Mouse (Mus musculus): Measurements from ENCODE around the gene Ltbr. TPM values are rescaled to one million over a fixed set of nuclear protein-coding genes. Genes with fewer than 3 reads are reported as not detected.
"Not testable (repeated sequence)": the region's sequence is repeated elsewhere in the genome, so short reads cannot be mapped to it uniquely, and the experiment has no call there.

Gene Ltbr
- total RNA-seq, 2 experiments from 2014 or later: 28.8 to 31.3 TPM

DNA sequence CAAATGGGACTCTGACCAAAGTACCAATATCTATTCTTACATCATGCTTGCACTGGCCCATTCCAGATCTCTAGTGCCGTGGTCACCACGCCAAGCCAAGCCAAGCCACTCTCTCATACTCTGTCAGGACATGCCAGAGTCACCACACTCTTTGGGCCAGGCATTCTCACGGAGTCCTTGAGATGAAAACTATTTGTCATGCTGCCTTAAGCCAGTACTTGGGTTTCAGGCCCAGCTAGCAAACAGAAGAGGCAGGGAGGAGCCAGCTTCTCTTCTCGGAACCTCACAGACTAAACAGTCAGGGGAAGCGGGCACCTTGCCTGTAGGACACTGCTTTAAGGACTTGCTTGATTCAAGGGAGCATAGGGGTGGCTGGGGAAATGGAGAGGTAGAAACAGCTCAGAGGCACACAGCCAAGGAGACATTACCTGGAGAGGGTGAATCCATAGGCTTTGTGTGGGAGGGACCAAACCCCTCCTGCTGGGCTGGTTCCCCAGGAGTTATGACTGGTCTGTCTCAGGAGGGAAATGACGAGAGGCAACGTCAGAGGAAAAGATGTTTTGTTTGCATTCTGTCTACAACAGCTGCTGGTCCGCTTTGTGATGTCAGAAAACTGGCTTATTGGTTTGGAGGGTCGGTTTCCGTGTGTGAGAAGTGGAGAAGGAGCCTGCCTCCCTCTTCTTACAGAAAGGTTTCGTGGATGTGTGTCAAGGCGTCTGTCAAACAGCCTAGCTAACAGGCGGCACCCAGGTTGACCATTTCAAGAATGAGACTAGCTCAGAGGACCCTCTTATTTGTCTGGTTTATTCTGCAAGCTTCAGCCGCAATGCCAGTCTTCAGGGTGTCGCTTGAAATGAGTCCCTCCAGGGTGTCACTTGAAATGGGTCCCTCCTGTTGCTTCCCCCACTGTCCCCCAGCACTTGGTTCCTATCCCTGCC, 5.6 kb upstream of the Ltbr start:
- intact Hi-C loops (cut with DNase I): no loop called here

DNA sequence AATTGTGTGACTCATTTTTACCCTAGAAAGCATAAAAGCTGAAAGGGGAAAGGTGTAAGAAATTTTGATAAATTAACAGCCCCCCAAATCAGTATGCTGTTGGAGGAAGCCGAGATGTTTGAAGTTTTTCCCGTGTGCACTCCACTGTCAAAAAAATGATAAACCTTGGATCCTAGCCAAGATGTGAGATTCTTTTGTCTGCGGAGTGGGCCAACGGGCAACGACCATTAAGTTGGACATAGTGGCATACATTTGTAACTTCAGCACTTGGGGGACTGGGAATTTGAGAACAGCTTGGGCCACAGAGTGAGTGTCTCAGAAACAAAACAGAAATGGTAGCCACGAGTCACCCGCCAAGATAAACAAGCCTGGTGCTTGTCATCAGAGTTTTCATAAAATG, 3.4 kb upstream of the Ltbr start:
- no peak for DNase-seq
- intact Hi-C loops (cut with DNase I): no loop called here

More for the DNA sequence above, 5.6 kb upstream of the Ltbr start:
- no peak for DNase-seq

- intact Hi-C loops (cut with DNase I): loop anchor here (2.0 kb wide), 1 partner anchor 16 kb away; no protein-coding TSS in a partner anchor
- DNase-seq: no peak
Measured at GRCm38 (mm10) chr6:125314746-125315145, 1.1 kb upstream of the Ltbr start.

DNA sequence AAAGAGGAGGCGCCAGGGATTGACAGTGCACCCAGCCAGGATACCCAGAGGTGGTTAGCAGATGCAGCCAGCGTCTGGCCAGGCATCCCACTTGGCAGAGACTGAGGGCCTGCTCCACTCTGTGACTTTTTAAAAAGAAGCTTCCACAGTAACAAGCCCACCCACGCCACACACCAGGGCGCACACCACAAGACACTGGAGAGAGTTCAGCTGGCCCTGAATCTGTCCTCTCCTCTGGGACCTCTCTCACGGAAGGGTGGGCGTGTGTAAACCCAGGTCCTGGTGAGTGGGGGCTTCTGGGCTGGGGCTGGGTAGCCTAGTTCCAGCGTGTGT, 512 bp upstream of the Ltbr start:
- DNase-seq: no peak
- intact Hi-C loops (cut with DNase I): loop anchor here (2.0 kb wide), 1 partner anchor 17 kb away; no protein-coding TSS in a partner anchor

DNA sequence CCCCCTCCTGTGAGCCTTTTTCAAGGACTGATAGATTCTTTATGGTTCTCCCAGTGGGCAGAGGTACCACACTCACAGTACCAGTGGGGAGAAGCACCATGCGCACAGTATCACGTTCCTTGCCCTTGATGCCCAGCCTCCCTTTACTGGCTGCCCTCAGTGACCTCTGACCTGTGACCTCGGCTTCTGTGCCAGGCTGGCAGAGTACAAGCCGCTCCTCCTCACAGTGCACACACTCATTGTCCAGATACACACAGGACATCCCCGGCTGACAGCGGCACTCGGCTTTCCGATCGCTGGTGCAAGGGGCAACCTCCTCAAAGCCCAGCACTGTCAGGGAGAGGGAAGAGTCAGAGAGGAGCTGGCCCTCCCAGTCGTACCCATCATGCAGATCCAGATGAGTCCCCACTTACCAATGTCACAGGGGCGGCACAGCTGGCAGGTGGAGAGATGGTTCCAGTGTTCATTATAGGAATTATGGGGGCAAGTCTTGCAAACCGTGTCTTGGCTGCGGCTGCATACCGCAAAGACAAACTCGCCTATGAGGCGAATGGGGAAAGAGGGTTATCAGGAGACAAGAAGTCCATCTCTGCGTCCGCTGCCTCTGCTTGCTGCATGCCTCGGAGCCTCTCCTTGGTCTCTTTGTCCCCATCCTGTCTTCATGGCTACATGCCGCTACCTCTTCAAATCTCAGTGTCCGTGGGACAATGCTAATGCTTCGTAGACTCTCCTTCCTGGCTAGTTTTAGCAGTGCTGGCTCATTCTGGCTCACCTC, 917 bp downstream of the Ltbr start:
- peak in 1 of 2 experiments; percentile 23 for DNase-seq
- intact Hi-C loops (cut with DNase I): loop anchor here (1.0 kb wide), 1 partner anchor 42 kb away; no protein-coding TSS in a partner anchor

DNA sequence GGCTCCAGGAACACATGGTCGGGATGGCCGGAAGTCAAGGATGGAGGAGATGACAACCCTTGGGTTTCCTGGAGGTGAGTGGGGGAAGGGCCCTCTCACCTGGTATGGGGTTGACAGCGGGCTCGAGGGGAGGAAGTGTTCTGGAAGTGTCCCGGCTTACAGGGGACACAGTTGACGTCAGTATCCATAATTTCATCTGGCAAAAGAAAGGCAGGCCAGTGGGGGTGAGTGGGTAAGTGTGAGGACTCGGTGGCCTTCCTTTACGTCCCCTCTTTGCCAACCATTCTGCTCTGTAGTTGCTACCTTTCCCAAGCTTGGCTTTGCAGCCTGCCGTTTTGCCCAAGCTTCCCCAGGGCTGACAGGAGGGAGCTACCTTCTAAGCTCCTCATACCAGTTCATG, 1.5 kb downstream of the Ltbr start:
- intact Hi-C loops (cut with DNase I): no loop called here
- no peak for DNase-seq

- intact Hi-C loops (cut with DNase I): no loop called here
- no peak for DNase-seq
Measured at GRCm38 (mm10) chr6:125309406-125309805, 4.3 kb downstream of the Ltbr start.

GRCm38 (mm10) chr6:125308921-125309320, 4.8 kb downstream of the Ltbr start:
- DNase-seq: no peak
- intact Hi-C loops (cut with DNase I): no loop called here

DNA sequence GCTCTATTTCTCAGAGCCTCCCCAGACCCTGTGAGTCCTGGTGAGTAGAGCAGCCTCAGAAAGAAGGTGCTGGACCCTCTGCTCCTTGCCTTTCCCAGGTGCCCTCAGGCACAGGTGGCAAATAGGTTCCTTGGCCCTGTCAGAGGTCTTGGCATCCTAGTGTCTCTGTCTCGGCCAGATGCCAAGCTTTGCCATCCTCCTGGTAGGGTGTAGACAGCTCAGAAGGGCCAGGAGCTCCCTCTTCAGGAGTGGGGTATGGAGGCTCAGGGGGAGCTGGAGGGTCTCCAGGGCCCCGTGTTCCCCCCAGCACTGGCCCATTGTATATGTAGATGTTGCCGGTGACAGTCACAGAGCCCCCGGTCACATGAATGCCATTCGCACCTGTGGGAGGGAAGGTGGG, 6.6 kb downstream of the Ltbr start:
- intact Hi-C loops (cut with DNase I): no loop called here
- DNase-seq: no peak

GRCm38 (mm10) chr6:125305465-125305864, 8.2 kb downstream of the Ltbr start:
- DNase-seq: no peak
- intact Hi-C loops (cut with DNase I): no loop called here

- intact Hi-C loops (cut with DNase I); DNase-seq: not testable (repeated sequence)
Measured at GRCm38 (mm10) chr6:125304408-125304807, 9.3 kb downstream of the Ltbr start.

- intact Hi-C loops (cut with DNase I): no loop called here
- no peak for DNase-seq
Measured at GRCm38 (mm10) chr6:125303242-125303641, 10.4 kb downstream of the Ltbr start.

DNA sequence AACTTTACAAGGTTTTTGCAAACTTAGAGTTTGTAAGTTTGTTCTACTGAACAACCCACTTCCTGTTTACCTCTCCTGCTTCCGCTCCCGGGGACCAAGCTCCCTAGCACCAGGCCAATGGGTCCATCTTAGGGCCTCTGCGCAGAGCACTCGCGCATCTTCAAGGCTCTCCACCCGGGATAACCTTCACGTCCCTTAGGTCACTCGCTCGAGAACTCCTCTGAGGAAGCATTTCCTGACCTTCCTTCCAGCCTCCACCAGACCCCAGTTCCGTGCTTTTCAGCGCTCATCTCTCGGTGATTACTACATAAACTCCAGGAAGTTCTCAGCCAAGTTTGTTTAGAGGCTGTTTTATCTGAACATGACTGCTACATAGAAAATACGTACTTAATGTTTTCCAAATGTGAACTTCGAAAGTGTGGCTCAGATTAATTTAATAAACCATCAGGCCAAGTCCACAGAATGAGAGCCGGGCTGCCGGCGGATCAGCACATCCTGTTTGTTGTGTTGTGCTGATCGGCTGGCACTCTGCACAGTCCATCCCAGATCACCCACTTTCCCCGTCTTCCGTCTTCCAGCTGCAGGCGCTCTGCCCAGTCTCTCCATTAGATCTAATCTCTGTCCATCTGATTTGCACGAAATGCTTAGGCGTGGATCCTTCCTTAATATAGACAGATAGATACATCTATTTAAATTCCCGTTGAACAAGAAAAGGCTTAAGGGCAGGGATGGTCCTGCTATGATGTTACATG, 11.3 kb downstream of the Ltbr start:
- no peak for DNase-seq
- intact Hi-C loops (cut with DNase I): no loop called here

DNA sequence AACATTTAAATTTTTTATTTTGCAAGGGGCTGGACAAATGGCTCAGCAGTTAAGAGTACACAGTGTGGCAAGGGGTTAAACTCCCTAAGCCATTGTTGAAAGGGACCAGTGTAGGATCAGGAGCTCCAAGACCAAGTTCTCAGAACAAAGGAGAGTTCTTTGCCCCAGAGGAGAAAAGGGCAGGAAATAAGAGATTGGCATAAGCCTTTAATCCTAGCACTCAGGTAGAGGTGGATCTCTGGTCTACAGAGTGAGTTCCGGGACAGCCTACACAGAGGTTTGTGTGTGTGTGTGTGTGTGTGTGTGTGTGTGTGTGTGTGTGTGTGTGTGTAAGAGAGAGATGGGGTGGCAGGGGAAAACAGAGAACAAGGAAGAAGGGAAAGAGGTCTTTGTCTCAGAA, 12.7 kb downstream of the Ltbr start:
- intact Hi-C loops (cut with DNase I): no loop called here
- no peak for DNase-seq

DNA sequence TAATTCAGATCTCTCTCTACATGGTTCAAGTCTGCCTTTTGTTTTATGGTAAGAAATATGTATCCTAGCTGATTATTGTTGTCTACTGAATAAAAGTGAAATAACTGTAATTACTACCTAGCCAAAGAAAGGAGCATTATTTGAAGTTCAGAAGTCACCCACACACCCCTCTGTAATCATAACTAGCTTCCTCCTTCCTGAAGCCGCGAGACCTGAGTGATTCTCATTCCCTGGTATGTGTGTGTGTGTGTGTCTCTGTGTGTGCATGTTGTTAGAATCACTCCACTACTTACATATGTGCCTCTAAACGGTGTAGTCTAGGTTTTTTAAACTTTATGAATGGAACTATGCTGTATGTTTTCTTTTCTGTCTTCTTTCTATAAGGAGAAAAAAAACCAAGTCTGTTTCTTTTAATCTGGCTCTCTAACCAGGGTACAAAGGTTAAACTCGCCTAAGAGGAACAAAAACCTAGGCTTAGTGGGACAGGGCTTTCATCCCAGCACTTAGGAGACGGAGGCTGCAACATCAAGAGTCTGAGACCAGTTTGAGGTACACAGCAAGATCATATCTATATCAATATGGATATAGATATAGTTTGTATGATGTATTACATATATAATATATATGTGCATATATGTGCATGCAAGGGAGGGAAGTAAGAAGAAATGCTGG, 16.4 kb downstream of the Ltbr start:
- intact Hi-C loops (cut with DNase I): no loop called here
- DNase-seq: no peak

DNA sequence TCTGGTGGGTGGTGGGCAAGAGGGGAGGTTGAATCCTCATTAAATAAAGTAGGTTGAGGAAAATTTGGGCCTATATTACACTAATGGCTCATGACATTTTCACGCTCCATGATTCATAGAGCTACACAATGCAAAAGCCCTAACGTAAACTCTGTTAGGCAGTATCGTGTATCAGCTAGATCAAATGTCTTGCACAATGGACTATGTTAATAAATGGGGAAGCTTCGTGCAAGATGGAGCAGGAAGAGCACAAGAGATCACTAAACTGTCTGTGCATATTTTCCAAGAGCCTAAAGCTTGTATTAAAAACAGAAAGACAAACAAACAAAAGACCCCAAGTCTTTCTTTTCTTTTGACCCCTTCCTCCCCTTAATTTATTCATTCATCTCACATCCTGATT, 19.6 kb downstream of the Ltbr start:
- intact Hi-C loops (cut with DNase I): no loop called here
- no peak for DNase-seq

DNA sequence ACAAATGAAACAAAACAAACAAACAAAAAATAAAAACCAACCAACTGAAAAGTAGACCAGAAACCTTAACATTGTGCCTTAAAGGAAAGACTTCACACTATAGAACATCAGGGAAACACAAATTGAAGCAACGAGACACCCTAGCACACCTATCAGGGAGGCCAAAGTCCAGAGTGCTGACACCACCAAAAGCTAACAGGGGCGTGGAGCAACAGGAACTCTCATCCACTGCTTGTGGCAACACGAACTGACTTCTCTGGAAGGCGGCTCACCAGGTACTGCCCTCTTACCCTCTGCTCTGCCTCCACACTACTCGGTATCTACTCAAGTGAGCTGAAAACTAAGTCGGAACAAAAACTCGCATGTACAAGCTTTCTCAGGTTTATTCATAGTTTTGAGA, 21.4 kb downstream of the Ltbr start:
- intact Hi-C loops (cut with DNase I): no loop called here
- DNase-seq: no peak

DNA sequence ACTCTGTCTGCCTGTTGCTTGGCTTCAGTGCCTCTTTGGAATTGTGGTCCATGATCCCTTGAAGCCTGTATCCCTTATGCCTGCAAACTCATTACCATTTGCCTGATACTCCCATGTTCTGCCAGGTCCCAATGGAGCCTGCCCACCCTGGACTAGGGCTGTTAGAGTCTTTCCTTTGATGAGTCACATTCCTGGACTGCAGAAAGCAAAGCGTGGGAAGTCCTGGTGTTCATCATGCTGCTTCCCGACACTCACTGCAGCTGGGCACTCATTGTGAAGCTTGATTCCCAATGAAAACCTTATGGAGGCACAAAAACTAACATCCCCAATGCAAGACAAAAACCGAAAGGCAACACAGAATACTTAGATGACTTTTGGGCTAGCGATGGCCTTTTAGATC, 22.4 kb downstream of the Ltbr start:
- intact Hi-C loops (cut with DNase I): no loop called here
- DNase-seq: no peak

DNA sequence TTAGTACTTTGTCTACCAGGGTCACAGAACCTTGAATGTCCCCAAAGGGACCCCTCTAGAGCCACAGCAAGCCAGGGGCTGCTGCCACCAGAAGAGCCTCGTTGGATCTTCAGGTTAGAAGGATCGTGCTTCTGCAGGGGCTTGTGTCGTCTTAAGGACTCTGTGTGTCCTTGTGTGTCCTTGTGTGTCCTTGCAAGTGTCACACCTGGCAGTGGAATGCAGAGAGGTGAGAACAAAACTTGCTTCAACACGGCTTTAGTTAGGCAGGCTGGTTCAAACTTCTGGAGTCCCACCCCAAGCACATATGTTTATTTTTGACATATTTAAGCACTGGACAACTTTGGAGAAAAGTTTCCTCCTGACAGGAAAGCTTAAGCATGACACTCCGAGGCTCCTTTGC, 25.0 kb downstream of the Ltbr start:
- intact Hi-C loops (cut with DNase I): no loop called here
- no peak for DNase-seq

DNA sequence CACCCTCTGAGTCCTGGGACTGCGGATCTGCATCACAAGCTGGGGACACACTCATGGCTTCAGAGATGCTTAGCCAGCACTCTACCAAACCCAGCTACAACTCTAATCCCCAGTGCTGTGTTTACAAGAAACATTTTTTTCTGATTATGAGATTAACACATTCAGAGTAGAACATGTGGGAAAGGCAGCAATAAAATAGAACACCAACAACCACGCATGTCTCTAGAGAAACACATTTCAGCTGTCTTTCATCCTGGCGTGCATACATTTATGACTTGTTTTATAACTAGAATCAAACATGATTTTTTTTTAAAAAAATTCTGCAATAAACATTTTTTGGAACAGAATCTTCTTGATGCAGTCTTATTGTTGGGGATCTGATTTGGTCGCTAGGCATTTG, 26.7 kb downstream of the Ltbr start:
- DNase-seq: no peak
- intact Hi-C loops (cut with DNase I): no loop called here

Measured in heart, postnatal 36 days (tissue).